Mouse (Mus musculus) kidney, postnatal 25 days (tissue): Measurements from ENCODE around the gene Dapk1.

Source experiments
- DNase-seq, 2 experiments: peaks; one replicate each; pipeline ENCODE4 v3.0.0; 2021; ENCODE audit warnings: mixed read lengths in 2 of 2

Dapk1 gene

GRCm38 (mm10) chr13:60744078-60744460, 142.3 kb downstream of the Dapk1 start:
- DNase-seq, result peak; percentile 86 to 92

- DNase-seq, result no peak
Measured at GRCm38 (mm10) chr13:60744736-60745135, 143.0 kb downstream of the Dapk1 start.

GRCm38 (mm10) chr13:60745358-60745757, 143.6 kb downstream of the Dapk1 start:
- no peak for DNase-seq

DNA sequence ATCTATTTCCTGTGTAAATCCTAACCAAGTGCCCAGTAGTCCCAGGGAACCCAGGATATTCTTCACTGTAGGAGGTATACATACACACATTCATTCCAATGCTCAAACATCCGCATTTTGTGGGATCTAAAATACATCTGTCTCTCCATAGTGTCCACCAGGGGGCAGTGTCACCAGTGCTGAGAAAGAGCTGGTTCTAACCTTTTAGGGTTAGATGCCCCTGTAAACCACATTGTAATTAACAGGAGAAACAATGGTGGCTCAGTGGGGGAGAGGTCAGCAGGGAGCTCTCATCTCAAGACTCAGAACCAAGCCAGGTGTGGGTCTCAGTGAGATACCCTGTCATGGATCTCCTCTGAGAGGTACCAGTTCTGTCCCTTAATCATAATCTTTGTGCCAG, 144.5 kb downstream of the Dapk1 start:
- peak in 1 of 2 experiments; percentile 62 for DNase-seq

DNA sequence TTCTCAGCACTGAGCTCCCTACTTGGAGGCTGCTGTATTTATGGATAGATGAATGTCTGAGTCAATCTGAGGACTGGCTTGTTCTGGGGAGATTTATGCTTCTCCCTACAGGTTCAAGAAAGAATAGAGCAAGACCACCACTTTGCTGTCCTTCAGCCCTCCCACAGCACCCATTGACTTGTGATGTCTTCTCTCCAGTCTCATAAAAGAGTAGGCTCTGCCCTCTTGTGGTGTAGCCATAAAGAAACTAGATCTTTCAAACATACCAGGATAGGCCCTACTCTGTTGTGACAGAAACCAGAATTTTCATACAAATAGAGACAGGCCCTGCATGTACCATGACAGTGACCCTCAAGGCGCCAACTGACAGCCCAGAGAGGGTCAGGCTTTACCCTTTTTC, 145.5 kb downstream of the Dapk1 start:
- DNase-seq, result no peak

DNA sequence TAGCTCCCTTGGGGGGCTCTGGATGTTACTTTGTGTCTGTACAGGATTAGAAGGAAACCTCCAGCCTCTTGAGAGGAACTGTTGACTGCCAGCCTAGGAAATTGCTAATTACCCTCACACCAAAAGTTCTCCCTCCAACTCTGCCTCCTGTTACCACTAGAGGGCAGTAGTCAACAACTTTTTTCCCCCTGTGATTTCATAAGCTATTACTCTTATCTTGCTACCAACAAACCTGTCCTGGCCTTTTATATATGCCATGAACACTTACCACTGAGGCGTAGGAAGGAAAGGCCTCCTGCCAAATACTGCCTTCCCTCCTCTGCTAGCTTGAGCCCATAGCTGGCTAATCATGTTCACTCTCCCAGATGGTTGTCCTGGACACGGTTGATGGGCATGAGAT, 146.8 kb downstream of the Dapk1 start:
- DNase-seq, result no peak

DNA sequence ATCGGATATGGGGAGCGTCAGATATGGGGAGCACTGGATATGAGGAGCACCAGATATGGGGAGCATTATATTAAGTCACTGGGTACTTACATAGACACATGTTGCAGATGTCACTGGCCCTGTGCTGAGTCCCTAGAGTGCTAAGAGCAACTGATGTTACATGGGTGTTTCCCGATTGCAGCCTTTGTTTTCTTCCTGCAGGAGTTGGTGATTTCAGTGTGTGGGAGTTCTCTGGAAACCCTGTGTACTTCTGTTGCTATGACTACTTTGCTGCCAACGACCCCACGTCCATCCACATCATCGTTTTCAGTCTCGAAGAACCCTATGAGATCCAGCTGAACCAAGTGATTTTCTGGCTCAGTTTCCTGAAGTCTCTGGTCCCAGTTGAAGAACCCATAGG, 149.2 kb downstream of the Dapk1 start:
- no peak for DNase-seq

- no peak for DNase-seq
Measured at GRCm38 (mm10) chr13:60753216-60753615, 151.5 kb downstream of the Dapk1 start.

DNA sequence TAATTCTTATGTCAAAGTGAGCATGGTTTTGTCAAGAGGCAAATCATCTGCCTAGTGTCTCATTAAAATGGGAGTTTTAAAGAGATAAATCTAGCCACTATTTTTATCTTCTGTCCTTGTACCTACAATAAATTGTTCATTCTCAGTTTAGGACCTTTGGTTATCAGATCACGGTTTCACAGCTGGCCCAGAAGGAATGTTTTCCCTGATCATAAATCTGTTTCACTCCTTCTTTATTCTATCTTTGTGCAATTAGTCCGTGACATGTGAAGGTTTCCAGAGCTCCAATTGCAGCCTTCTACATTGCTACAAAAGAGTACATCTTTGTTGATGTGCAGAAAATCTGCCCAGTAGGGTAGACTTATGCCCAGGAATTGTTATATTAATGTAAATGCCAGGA, 153.5 kb downstream of the Dapk1 start:
- DNase-seq, result no peak

DNA sequence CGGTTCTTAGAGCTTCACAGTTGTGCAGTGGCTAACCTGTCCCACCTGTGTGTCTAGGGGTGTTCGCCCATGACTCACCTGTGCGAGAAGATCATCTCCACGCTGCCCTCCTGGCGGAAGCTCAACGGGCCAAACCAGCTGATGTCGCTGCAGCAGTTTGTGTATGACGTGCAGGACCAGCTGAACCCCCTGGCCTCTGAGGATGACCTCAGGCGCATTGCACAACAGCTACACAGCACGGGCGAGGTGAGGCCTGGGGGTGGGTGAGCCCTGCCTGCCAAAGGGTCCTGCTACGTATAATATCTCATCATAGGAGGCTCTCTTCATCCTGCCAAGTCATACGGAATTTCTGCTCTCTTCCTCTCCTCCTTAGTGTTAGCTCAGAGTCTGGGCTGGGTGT, 155.5 kb downstream of the Dapk1 start:
- no peak for DNase-seq

DNA sequence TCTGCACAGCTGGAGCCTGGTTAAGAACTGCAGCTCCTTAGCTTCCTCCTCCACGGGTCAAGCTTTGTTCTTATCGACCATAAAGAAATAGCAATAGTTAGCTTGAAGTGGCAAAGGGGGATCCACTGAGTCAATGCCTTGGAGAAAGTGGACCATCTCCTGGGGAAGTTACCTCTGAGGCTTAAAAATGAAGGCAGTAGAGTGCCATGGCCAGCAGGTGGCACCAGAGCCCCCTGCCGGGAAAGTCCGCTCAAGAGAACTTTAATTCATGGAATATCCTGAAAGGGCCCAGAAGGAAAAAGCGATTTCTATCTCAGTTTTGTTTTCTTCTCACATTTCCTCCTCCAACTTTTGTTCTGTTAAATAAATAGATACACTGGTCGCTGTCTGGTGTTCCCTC, 157.4 kb downstream of the Dapk1 start:
- DNase-seq, result peak; percentile 51 to 62

GRCm38 (mm10) chr13:60760392-60760791, 158.6 kb downstream of the Dapk1 start:
- DNase-seq, result no peak

- no peak for DNase-seq
Measured at GRCm38 (mm10) chr13:60761161-60761560, 159.4 kb downstream of the Dapk1 start.

DNA sequence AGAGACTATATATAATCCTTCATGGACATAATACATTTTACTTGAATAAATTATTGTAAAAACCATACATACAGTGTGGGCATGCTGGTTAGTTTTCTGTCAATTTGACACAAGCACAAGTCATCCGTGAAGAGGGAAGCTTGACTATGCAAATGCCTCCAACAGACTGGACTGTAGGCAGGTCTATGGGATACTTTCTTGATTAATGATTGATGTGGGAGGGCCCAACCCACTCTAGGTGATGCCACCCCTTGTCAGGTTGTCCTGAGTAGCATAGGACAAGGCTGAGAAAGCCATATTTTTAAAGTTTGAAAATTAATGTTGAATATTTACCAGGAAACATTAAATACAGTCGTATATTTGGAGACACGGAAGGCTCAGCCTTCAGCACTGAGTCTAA, 178.8 kb downstream of the Dapk1 start:
- DNase-seq, result no peak

DNA sequence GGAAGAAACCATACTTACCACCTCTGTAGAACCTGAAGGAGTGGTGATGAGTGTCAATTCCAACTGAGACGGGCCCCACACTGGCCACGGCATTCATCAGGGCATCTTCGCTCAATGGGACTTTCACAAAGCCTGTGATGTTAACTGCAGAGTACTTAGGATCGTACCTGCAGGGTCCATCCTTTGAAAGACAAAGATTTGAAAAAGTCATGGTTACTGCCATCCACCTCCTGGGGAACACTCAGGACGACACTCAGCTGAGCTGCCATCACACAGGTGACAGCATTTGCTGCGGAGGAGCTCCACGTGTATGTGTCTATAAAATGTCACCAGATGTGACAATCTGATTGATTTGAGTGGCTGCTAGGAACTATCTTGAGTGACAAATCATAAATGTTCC, 181.6 kb downstream of the Dapk1 start:
- DNase-seq, result no peak

DNA sequence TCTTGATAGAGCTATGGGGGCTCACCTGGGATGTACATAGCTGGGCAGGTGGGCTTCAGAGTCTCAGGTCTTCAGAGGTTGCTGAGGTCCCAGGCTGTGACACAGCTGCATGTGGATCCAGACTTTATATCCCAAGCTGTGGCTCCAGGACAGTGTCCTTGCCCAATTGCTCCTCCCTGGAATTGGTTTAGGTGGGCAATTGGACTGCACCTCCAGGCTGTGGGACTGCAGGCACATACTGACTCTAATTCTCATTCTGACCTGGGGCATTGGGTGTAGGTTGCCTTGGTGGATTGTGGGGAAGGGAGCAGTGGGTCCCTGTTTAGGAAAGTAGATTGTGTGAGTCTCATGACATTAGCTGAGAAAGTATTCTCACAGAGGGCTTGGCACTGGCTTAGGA, 184.5 kb downstream of the Dapk1 start, which contains the start of gene BC051665:
BC051665 (minus strand) TSS at position 101 of the 400 bp plus-strand sequence.
- no peak for DNase-seq

DNA sequence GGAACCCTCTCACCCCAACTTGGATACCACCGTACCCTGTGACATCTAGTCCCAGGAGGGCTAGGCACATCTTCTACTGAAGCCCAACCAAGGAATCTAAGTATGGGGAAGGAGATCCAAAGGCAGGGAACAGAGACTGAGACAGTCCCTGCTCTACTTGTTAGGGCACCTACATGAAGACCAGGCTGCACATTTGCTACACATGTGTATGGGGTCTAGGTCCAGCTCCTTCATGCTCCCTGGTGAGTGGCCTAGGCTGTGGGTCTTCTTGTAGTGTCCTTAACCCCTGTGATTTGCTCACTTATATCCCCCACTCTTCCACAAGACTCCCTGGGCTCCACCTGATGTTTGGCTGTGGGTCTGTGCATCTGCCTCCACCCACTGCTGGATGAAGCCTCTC, 187.7 kb downstream of the Dapk1 start:
- no peak for DNase-seq

DNA sequence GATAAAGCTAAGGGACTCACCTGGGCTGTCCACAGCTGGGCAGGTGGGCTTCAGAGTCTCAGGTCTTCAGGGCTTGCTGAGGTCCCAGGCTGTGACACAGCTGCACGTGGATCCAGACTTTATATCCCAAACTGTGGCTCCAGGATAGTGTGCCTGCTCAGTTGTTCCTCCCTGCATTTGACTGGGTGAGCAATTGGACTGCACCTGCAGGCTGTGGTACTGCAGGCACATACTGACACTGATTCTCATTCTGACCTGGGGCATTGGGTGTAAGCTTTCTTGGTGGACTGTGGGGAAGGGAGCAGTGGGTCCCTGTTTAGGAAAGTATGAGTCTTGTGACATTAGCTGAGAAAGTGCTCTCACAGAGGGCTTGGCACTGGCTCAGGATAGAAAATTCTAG, 201.0 kb downstream of the Dapk1 start, which contains the start of gene Ctsll3:
Ctsll3 (minus strand) TSS at position 101 of the 400 bp plus-strand sequence.
- no peak for DNase-seq

DNA sequence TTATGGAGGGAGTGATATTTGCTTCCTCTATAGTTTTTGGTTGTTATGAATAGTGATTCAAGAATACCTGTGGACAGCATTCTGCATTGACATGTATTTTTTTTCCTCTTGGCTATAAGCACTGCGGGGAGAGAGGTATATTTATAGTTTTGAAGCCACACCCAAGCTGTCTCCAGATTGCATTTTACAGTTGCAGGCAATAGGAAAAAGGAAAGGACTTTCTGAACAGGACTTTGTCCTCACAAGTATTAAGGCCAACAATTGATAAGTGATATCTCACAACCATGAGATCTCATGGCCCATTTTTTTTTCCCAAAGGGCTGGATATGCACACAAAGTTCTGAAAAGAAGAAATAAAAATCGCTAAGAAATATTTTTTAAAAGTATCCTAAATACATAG, 207.9 kb downstream of the Dapk1 start:
- DNase-seq, result no peak

- no peak for DNase-seq
Measured at GRCm38 (mm10) chr13:60812768-60813167, 211.0 kb downstream of the Dapk1 start.
